Mouse (Mus musculus): Measurements from ENCODE around the gene Polr2j.

DNA sequence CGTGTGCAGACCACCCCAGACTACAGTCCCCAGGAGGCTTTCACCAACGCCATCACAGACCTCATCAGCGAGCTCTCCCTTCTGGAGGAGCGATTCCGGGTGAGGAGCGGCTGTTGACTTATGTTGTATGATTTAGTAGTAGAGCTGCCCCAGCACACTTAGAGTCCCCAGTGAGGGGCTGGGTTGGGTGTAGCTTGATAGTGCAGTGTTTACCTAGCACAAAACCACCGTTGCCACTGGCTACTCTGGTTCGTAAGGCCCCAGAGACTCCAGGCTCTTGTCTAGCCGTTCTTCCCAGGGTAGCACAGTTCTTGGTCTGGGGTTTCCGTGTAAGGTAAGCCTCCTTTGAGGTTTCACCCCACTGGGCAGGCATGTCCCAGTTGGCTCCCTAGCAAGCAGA is 5.7 kb downstream of the Polr2j start:
- TF ChIP-seq POLR2A (IDR thresholded peaks at IDR 0.05; ENCODE audit: control insufficient read depth, extremely low read depth, insufficient read depth, low read length, poor library complexity), result no peak
- TF ChIP-seq CTCF (IDR thresholded peaks at IDR 0.05; ENCODE audit: borderline replicate concordance, control insufficient read depth, extremely low read depth, insufficient read depth, low read length, poor library complexity), result no peak
